Mouse (Mus musculus) right cerebral cortex, postnatal 25 days (tissue): ENCODE data around the gene Capns1.
"Not testable (repeated sequence)": the region's sequence is repeated elsewhere in the genome, so short reads cannot be mapped to it uniquely, and the experiment has no call there.

Source experiments
- DNase-seq: peaks from one replicate; pipeline ENCODE4 v3.0.0; 2022

Capns1 gene

GRCm38 (mm10) chr7:30198481-30198971 is at the start of gene Capns1:
Gene Capns1, minus strand, starts transcription at chr7:30198811.
- DNase-seq = peak; percentile 58

GRCm38 (mm10) chr7:30237374-30237773 is 38.8 kb upstream of the Capns1 start:
- DNase-seq = not testable (repeated sequence)

- no peak for DNase-seq
Measured at GRCm38 (mm10) chr7:30235625-30236024, 37.0 kb upstream of the Capns1 start, which contains the start of gene Ovol3. Gene Ovol3, minus strand, starts transcription at chr7:30235725.

GRCm38 (mm10) chr7:30235091-30235490 is 36.5 kb upstream of the Capns1 start:
- no peak for DNase-seq

- no peak for DNase-seq
Measured at GRCm38 (mm10) chr7:30234276-30234858, 35.8 kb upstream of the Capns1 start.

- DNase-seq = no peak
Measured at GRCm38 (mm10) chr7:30233387-30233786, 34.8 kb upstream of the Capns1 start.

GRCm38 (mm10) chr7:30232631-30233148 is 34.1 kb upstream of the Capns1 start:
- peak; percentile 23 for DNase-seq

GRCm38 (mm10) chr7:30231669-30232454 is 33.3 kb upstream of the Capns1 start, which contains the start of the genes Polr2i and Tbcb:
Gene Polr2i, plus strand, starts transcription at chr7:30231948.
Gene Tbcb, minus strand, starts transcription at chr7:30232272.
- peak; percentile 98 for DNase-seq

- DNase-seq = no peak
Measured at GRCm38 (mm10) chr7:30231328-30231668, 32.7 kb upstream of the Capns1 start.

GRCm38 (mm10) chr7:30224206-30224605 is 25.6 kb upstream of the Capns1 start:
- no peak for DNase-seq

- no peak for DNase-seq
Measured at GRCm38 (mm10) chr7:30222205-30222604, 23.6 kb upstream of the Capns1 start.

GRCm38 (mm10) chr7:30221433-30221832 is 22.8 kb upstream of the Capns1 start:
- no peak for DNase-seq

GRCm38 (mm10) chr7:30220008-30220356 is 21.4 kb upstream of the Capns1 start:
- no peak for DNase-seq

GRCm38 (mm10) chr7:30219293-30220007 is 20.8 kb upstream of the Capns1 start:
- no peak for DNase-seq

GRCm38 (mm10) chr7:30217277-30217676 is 18.7 kb upstream of the Capns1 start:
- no peak for DNase-seq

- DNase-seq = peak; percentile 62
Measured at GRCm38 (mm10) chr7:30216723-30217151, 18.1 kb upstream of the Capns1 start.

- no peak for DNase-seq
Measured at GRCm38 (mm10) chr7:30215875-30216274, 17.3 kb upstream of the Capns1 start.

- no peak for DNase-seq
Measured at GRCm38 (mm10) chr7:30213881-30214280, 15.3 kb upstream of the Capns1 start.

GRCm38 (mm10) chr7:30211025-30211424 is 12.4 kb upstream of the Capns1 start:
- DNase-seq = no peak

GRCm38 (mm10) chr7:30206364-30206763 is 7.8 kb upstream of the Capns1 start:
- not testable (repeated sequence) for DNase-seq

- DNase-seq = no peak
Measured at GRCm38 (mm10) chr7:30205383-30205782, 6.8 kb upstream of the Capns1 start.

GRCm38 (mm10) chr7:30204380-30204779 is 5.8 kb upstream of the Capns1 start:
- no peak for DNase-seq
